ENCODE assay signal across 31 mouse cellular contexts in genomic region chr10:61355611-61356010, GRCm38 (mm10). TPM values are rescaled to one million over a fixed set of nuclear protein-coding genes. Genes with fewer than 3 reads are reported as not detected.
"Had no signal": no experiment of that assay in that cellular context is flagged by ENCODE, and none has a peak within 500 bp of the region (broad histone marks: within the 10 kb centered on the region; RNA-seq: fewer than 3 reads in every experiment).

No protein-coding gene starts in this region.

- H3K27ac ChIP-seq: heart, adult 2 months; hindbrain, embryonic 10.5 days; hindbrain, embryonic 12.5 days; hindbrain, embryonic 15.5 days; hindbrain, postnatal 0 days; layer of hippocampus, adult 2 months; limb, embryonic 13.5 days; limb, embryonic 15.5 days; liver, embryonic 12.5 days; liver, embryonic 14.5 days had no signal

- DNase-seq: gastrocnemius, postnatal 14 days; gastrocnemius, postnatal 36 days; heart, adult 2 months; heart, postnatal 10 days; heart, postnatal 4 days; kidney, adult 18-20 months; kidney, adult 8-10 months; left cerebral cortex, postnatal 4 days had no signal

- H3K4me2 ChIP-seq: heart, embryonic 12.5 days; hindbrain, embryonic 12.5 days; hindbrain, embryonic 15.5 days; limb, embryonic 13.5 days; limb, embryonic 15.5 days; liver, embryonic 12.5 days had no signal

- ATAC-seq: hindbrain, postnatal 0 days; intestine, embryonic 16.5 days; liver, embryonic 12.5 days had no signal

- H3K9me3 ChIP-seq: hindbrain, embryonic 12.5 days; hindbrain, embryonic 15.5 days; limb, embryonic 13.5 days; limb, embryonic 15.5 days; liver, embryonic 12.5 days had no signal

- H3K27me3 ChIP-seq: heart, embryonic 12.5 days; hindbrain, embryonic 12.5 days; hindbrain, embryonic 15.5 days; limb, embryonic 13.5 days; limb, embryonic 15.5 days; liver, embryonic 12.5 days had no signal

- H3K4me1 ChIP-seq: hindbrain, embryonic 15.5 days; liver, embryonic 12.5 days had no signal

- H3K9ac ChIP-seq: heart, embryonic 12.5 days; hindbrain, embryonic 12.5 days; hindbrain, embryonic 15.5 days; limb, embryonic 13.5 days; limb, embryonic 15.5 days; liver, embryonic 12.5 days; liver, embryonic 14.5 days had no signal

- H3K4me3 ChIP-seq: heart, adult 2 months; heart, embryonic 12.5 days; hindbrain, embryonic 10.5 days; hindbrain, embryonic 12.5 days; hindbrain, embryonic 15.5 days; layer of hippocampus, adult 2 months; limb, embryonic 13.5 days; limb, embryonic 15.5 days; liver, embryonic 12.5 days had no signal

RNA-seq across cellular contexts. Expression of gene Prf1, which starts 58.0 kb away (rescaled TPM):
- total RNA-seq: gastrocnemius, adult 18-20 months; gastrocnemius, adult 8-10 months; gastrocnemius, postnatal 14 days; gastrocnemius, postnatal 36 days; heart, postnatal 10 days; heart, postnatal 25 days; hindbrain, postnatal 0 days; layer of hippocampus, adult 2 months; layer of hippocampus, postnatal 10 days; layer of hippocampus, postnatal 25 days; left cerebral cortex, adult 8-10 months; left cerebral cortex, postnatal 10 days; left cerebral cortex, postnatal 25 days; left cerebral cortex, postnatal 4 days had no signal
- polyA plus RNA-seq: heart, embryonic 12.5 days; hindbrain, embryonic 10.5 days; hindbrain, embryonic 12.5 days; hindbrain, embryonic 15.5 days; hindbrain, postnatal 0 days; intestine, embryonic 14.5 days; kidney, embryonic 14.5 days; kidney, embryonic 16.5 days; limb, embryonic 11.5 days; liver, embryonic 12.5 days had no signal
